Mouse (Mus musculus) kidney, adult 2 months (tissue): ENCODE results near the gene Eya2.

Experiments used
- CTCF ChIP-seq: fragments of 200-500 bp; conservative IDR thresholded peaks from 2 replicates; pipeline ENCODE4 v1.5.1; 2011; ENCODE audit warnings: low read depth, mild to moderate bottlenecking, control low read depth, low read length, moderate library complexity, mixed read lengths; ENCODE audit not compliant: insufficient read depth, insufficient read length
- POLR2A ChIP-seq: fragments of 200-500 bp; IDR thresholded peaks from one replicate; pipeline ENCODE4 v1.6.1; 2011; ENCODE audit warnings: low read depth, low read length, control low read depth

GRCm38 (mm10) chr2:165818985-165819948 is 224.4 kb downstream of the Eya2 start:
- TF ChIP-seq POLR2A, result no peak
- TF ChIP-seq CTCF, result peak; percentile 82
